Mouse (Mus musculus) cerebellum, adult 2 months (tissue): Measurements from ENCODE around the gene Coq10a.

Experiments used
- CTCF ChIP-seq: fragments of 200-500 bp; IDR thresholded peaks from 2 replicates; pipeline ENCODE4 v1.5.1; 2011; ENCODE audit warnings: low read depth, mild to moderate bottlenecking, control low read depth, low read length, moderate library complexity, borderline replicate concordance; ENCODE audit not compliant: insufficient read depth
- POLR2A ChIP-seq: fragments of 200-500 bp; IDR thresholded peaks from 2 replicates; pipeline ENCODE4 v1.6.1; 2011; ENCODE audit warnings: low read length, control low read depth, borderline replicate concordance; ENCODE audit not compliant: insufficient read depth

DNA sequence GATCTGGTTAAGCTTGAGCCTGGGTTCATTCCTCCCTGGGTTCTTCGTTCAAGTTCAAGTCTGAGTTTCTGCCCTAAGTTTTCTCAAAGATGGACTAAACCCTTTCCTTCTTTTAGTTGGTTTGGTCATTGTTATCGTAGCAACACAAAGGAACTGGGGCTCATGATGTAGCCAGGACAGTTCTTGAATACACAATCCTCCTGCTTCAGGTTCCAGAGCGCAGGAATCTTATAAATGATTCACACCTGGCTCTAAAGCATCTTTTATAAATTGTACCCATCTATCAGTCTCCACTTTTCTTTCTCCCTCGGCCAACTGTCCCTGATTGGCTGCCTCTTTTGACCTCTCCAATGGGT is 7.3 kb upstream of the Coq10a start:
- TF ChIP-seq CTCF (no peak), POLR2A (no peak)
